Mouse (Mus musculus): ENCODE measurements around the gene Lrrc46. TPM values are rescaled to one million over a fixed set of nuclear protein-coding genes. Genes with fewer than 3 reads are reported as not detected.

The Lrrc46 gene
- polyA plus RNA-seq, 1 experiment = 2.4 TPM

DNA sequence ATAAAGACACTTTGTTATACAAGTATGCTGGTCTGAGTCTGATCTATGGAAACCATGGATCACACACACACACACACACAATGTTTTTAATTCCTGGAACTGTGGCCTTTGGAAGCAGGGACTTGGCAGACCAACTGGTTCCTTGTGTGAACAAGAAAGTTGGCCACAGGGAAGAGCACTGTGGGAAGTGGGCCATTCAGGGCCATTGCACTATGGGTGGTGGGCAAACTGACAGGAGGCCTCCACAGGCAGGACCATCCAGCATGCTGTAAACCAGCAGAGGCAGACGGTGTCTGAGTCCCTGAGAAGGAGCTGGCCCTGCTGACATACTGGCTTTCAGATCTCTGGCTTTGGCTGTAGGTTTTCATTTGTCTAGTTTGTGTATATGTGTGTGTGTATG, 28.1 kb upstream of the Lrrc46 start:
- Histone ChIP-seq H3K9me3 (replicated peaks; ENCODE audit: control insufficient read depth, insufficient read depth, low read length, poor library complexity, severe bottlenecking) (no peaks in the 10 kb centered on the region), H3K27ac (ENCODE audit: insufficient read depth, low read length) (no peak overlapping the region), H3K27me3 (ENCODE audit: control insufficient read depth, insufficient read depth, low read length, poor library complexity, severe bottlenecking) (no peaks in the 10 kb centered on the region), H3K36me3 (ENCODE audit: control insufficient read depth, insufficient read depth, low read length, poor library complexity, severe bottlenecking) (no peaks in the 10 kb centered on the region), H3K9ac (ENCODE audit: low read depth, poor library complexity, severe bottlenecking) (no peak overlapping the region), H3K4me3 (ENCODE audit: low read depth, low read length) (no peak overlapping the region), H3K4me1 (ENCODE audit: control insufficient read depth, insufficient read depth, low read length) (peaks cover 3% of the 10 kb centered on the region)
- TF ChIP-seq EP300 (IDR thresholded peaks at IDR 0.05; ENCODE audit: insufficient read depth, low read depth, low read length) (no peak), POLR2A (IDR thresholded peaks at IDR 0.05; ENCODE audit: insufficient read depth, low read length) (no peak), CTCF (IDR thresholded peaks at IDR 0.05; ENCODE audit: low read depth, low read length) (no peak)

DNA sequence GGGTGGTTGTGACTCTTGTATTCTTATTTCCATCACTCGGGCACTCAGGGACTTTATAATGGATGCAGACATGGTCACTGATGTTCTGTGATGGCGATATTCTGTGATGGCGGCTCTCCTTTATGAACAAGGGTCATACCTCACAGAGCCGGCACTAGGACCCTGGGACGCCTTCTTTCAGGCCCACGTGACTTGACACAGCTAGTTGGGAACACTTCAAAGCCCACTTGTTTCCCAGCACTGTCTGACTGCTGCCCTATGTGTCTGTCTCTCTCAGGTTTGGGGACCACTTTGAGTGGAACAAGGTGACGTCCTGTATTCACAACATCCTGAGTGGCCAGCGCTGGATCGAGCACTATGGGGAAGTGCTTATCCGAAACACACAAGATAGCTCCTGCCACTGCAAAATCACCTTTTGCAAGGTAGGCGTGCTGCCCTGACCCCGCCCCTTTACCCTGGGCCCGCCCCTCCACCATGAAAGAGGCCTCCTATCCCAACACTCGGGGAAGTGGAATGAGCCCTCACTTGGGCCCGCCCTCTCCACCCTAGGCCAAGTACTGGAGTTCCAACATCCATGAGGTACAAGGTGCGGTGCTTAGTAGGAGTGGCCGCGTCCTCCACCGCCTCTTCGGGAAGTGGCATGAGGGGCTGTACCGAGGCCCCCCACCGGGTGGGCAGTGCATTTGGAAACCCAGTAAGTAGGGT, 25.6 kb upstream of the Lrrc46 start:
- Histone ChIP-seq H3K4me1 (ENCODE audit: control insufficient read depth, insufficient read depth, low read length) (peaks cover 3% of the 10 kb centered on the region), H3K9me3 (replicated peaks; ENCODE audit: control insufficient read depth, insufficient read depth, low read length, poor library complexity, severe bottlenecking) (no peaks in the 10 kb centered on the region), H3K27ac (ENCODE audit: insufficient read depth, low read length) (no peak overlapping the region), H3K27me3 (ENCODE audit: control insufficient read depth, insufficient read depth, low read length, poor library complexity, severe bottlenecking) (no peaks in the 10 kb centered on the region), H3K36me3 (ENCODE audit: control insufficient read depth, insufficient read depth, low read length, poor library complexity, severe bottlenecking) (no peaks in the 10 kb centered on the region), H3K4me3 (ENCODE audit: low read depth, low read length) (peak overlapping the region; percentile 73), H3K9ac (ENCODE audit: low read depth, poor library complexity, severe bottlenecking) (peak overlapping the region; percentile 13; the same call in 1 of the 2 replicates)
- TF ChIP-seq EP300 (IDR thresholded peaks at IDR 0.05; ENCODE audit: insufficient read depth, low read depth, low read length) = no peak
- no peak for TF ChIP-seq CTCF (IDR thresholded peaks at IDR 0.05; ENCODE audit: low read depth, low read length)
- TF ChIP-seq POLR2A (IDR thresholded peaks at IDR 0.05; ENCODE audit: insufficient read depth, low read length) = no peak

- Histone ChIP-seq H3K4me1 (ENCODE audit: control insufficient read depth, insufficient read depth, low read length) (peaks cover 3% of the 10 kb centered on the region), H3K27me3 (ENCODE audit: control insufficient read depth, insufficient read depth, low read length, poor library complexity, severe bottlenecking) (no peaks in the 10 kb centered on the region), H3K9me3 (replicated peaks; ENCODE audit: control insufficient read depth, insufficient read depth, low read length, poor library complexity, severe bottlenecking) (no peaks in the 10 kb centered on the region), H3K9ac (ENCODE audit: low read depth, poor library complexity, severe bottlenecking) (0 out of 2 replicates have a peak overlapping the region, but pooled peaks have one; percentile 1), H3K36me3 (ENCODE audit: control insufficient read depth, insufficient read depth, low read length, poor library complexity, severe bottlenecking) (no peaks in the 10 kb centered on the region), H3K4me3 (ENCODE audit: low read depth, low read length) (no peak overlapping the region), H3K27ac (ENCODE audit: insufficient read depth, low read length) (no peak overlapping the region)
- TF ChIP-seq EP300 (IDR thresholded peaks at IDR 0.05; ENCODE audit: insufficient read depth, low read depth, low read length) (no peak), POLR2A (IDR thresholded peaks at IDR 0.05; ENCODE audit: insufficient read depth, low read length) (no peak), CTCF (IDR thresholded peaks at IDR 0.05; ENCODE audit: low read depth, low read length) (no peak)
Observed at GRCm38 (mm10) chr11:97065538-97066295, 24.5 kb upstream of the Lrrc46 start.

DNA sequence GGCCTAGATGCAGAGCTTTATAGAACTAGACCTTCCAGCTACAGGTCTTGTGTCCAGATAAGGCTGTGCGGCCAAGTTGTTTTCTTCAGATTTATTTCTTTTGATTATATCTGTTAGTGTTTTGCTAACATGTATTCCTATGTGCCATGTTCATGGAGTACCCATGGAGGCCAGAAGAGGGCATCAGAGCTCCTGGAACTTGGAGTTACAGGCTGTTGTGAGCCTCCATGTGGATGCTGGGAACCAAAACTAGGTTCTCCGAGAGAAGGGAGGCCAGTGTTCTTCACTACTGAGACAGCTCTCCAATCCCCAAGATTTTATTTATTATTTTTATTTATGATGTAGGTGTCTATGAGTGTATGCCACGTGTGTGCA, 22.7 kb upstream of the Lrrc46 start:
- no peaks in the 10 kb centered on the region for H3K36me3 ChIP-seq (ENCODE audit: control insufficient read depth, insufficient read depth, low read length, poor library complexity, severe bottlenecking)
- no peaks in the 10 kb centered on the region for H3K27me3 ChIP-seq (ENCODE audit: control insufficient read depth, insufficient read depth, low read length, poor library complexity, severe bottlenecking)
- TF ChIP-seq CTCF (IDR thresholded peaks at IDR 0.05; ENCODE audit: low read depth, low read length) = peak; percentile 27
- TF ChIP-seq EP300 (IDR thresholded peaks at IDR 0.05; ENCODE audit: insufficient read depth, low read depth, low read length) = no peak
- TF ChIP-seq POLR2A (IDR thresholded peaks at IDR 0.05; ENCODE audit: insufficient read depth, low read length) = no peak
- H3K27ac ChIP-seq (ENCODE audit: insufficient read depth, low read length) = no peak overlapping the region
- H3K4me1 ChIP-seq (ENCODE audit: control insufficient read depth, insufficient read depth, low read length) = peaks cover 3% of the 10 kb centered on the region
- no peaks in the 10 kb centered on the region for H3K9me3 ChIP-seq (replicated peaks; ENCODE audit: control insufficient read depth, insufficient read depth, low read length, poor library complexity, severe bottlenecking)
- H3K9ac ChIP-seq (ENCODE audit: low read depth, poor library complexity, severe bottlenecking) = no peak overlapping the region
- H3K4me3 ChIP-seq (ENCODE audit: low read depth, low read length) = no peak overlapping the region

DNA sequence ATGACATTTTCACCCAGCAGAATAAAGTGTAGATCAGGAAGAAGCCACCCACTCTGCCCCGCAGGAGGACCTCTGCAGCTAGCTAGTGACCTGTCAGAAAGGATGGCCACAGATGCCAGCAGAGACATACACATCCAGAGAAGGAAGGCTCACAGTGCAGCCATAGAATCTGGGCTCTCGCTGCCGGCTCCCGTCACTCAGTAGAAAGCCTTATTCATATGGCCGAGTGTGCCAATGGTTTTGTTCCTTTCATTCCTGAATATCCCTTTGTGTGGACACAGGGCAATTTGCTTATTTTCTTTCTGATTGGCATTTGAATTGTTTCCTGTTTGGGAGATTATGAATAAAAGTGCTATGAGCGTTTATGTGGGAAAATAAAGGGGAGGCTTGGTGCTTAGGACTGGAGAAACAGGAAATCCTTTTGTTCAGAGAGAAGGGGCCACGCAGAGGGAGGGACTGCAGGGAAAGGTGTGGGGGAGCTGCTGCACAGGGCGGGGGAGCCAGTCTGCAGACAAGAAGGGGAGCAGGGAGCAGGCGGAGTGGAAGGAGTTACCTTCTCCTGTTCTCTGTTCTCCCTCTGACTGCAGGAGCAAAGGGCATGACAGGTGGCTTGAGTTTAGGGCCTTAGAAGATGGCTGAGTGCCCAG, 22.2 kb upstream of the Lrrc46 start:
- Histone ChIP-seq H3K4me1 (ENCODE audit: control insufficient read depth, insufficient read depth, low read length) (peaks cover 3% of the 10 kb centered on the region), H3K9ac (ENCODE audit: low read depth, poor library complexity, severe bottlenecking) (no peak overlapping the region), H3K27me3 (ENCODE audit: control insufficient read depth, insufficient read depth, low read length, poor library complexity, severe bottlenecking) (no peaks in the 10 kb centered on the region), H3K36me3 (ENCODE audit: control insufficient read depth, insufficient read depth, low read length, poor library complexity, severe bottlenecking) (no peaks in the 10 kb centered on the region), H3K9me3 (replicated peaks; ENCODE audit: control insufficient read depth, insufficient read depth, low read length, poor library complexity, severe bottlenecking) (no peaks in the 10 kb centered on the region), H3K27ac (ENCODE audit: insufficient read depth, low read length) (no peak overlapping the region), H3K4me3 (ENCODE audit: low read depth, low read length) (no peak overlapping the region)
- no peak for TF ChIP-seq CTCF (IDR thresholded peaks at IDR 0.05; ENCODE audit: low read depth, low read length)
- TF ChIP-seq EP300 (IDR thresholded peaks at IDR 0.05; ENCODE audit: insufficient read depth, low read depth, low read length) = no peak
- no peak for TF ChIP-seq POLR2A (IDR thresholded peaks at IDR 0.05; ENCODE audit: insufficient read depth, low read length)

Measured in ES-Bruce4 (cell line).